In genomic region chr2:148732327-148733000, GRCm38 (mm10) we compare ENCODE assay signal across 8 mouse cellular contexts. TPM values are rescaled to one million over a fixed set of nuclear protein-coding genes. Genes with fewer than 3 reads are reported as not detected.
DNase-seq lines count a peak whose midpoint lies in the region; ATAC-seq and TF ChIP-seq lines count a peak whose summit lies in the region.

Napb (minus strand) TSS chr2:148732467.

- H3K9ac ChIP-seq in embryonic facial prominence, embryonic 15.5 days = peak within 1 kb of the TSS; percentile 72
- peak within 1 kb of the TSS; percentile 75 for H3K9ac ChIP-seq in limb, embryonic 12.5 days (replicated peaks)
- peak within 1 kb of the TSS; percentile 89 for H3K9ac ChIP-seq in midbrain, embryonic 14.5 days (replicated peaks; ENCODE audit: low read length)

- TF ChIP-seq CTCF in bone marrow, adult 2 months (IDR thresholded peaks at IDR 0.05; ENCODE audit: control insufficient read depth, insufficient read depth, low read length) = no peak

- peak within 1 kb of the TSS; percentile 87 for H3K4me2 ChIP-seq in embryonic facial prominence, embryonic 15.5 days (replicated peaks)
- H3K4me2 ChIP-seq in limb, embryonic 12.5 days = peak within 1 kb of the TSS; percentile 93
- peak within 1 kb of the TSS; percentile 92 for H3K4me2 ChIP-seq in midbrain, embryonic 14.5 days (ENCODE audit: low read length)

- H3K27ac ChIP-seq in bone marrow, adult 2 months (ENCODE audit: control insufficient read depth, insufficient read depth, low read depth, low read length, poor library complexity) = no peak within 1 kb of the TSS; the same call in 1 of the 2 replicates
- H3K27ac ChIP-seq in embryonic facial prominence, embryonic 15.5 days (replicated peaks) = peak within 1 kb of the TSS; percentile 65
- H3K27ac ChIP-seq in limb, embryonic 12.5 days = no peak within 1 kb of the TSS
- peak within 1 kb of the TSS; percentile 70 for H3K27ac ChIP-seq in midbrain, embryonic 14.5 days (replicated peaks; ENCODE audit: low read depth, low read length)

- peak; percentile 94 for DNase-seq in 3134 (ENCODE audit: extremely low read depth, insufficient read length, low spot score)
- DNase-seq in heart, adult 8-10 months (ENCODE audit: low spot score) = peak; percentile 95
- DNase-seq in kidney, adult 8-10 months = peak; percentile 95 to 96
- peak; percentile 97 for DNase-seq in midbrain, embryonic 14.5 days
- peak; percentile 59 to 66 for DNase-seq in spleen, adult 18-20 months

- H3K4me1 ChIP-seq in bone marrow, adult 2 months (ENCODE audit: control insufficient read depth, insufficient read depth, low read length) = no peaks in the 10 kb centered on the region; the same call in 1 of the 2 replicates
- H3K4me1 ChIP-seq in embryonic facial prominence, embryonic 15.5 days = peaks cover 13% of the 10 kb centered on the region; the same call in 1 of the 2 replicates
- H3K4me1 ChIP-seq in limb, embryonic 12.5 days (replicated peaks) = peaks cover 6% of the 10 kb centered on the region; the same call in 1 of the 2 replicates
- H3K4me1 ChIP-seq in midbrain, embryonic 14.5 days (ENCODE audit: control insufficient read depth, insufficient read depth, low read length) = peaks cover 9% of the 10 kb centered on the region; the same call in 1 of the 2 replicates

- peak; percentile 49; the same call in 1 of the 2 replicates for TF ChIP-seq POLR2A in bone marrow, adult 2 months (IDR thresholded peaks at IDR 0.05; ENCODE audit: borderline replicate concordance, control insufficient read depth, low read depth, low read length)

- peak within 1 kb of the TSS; percentile 78 for H3K4me3 ChIP-seq in bone marrow, adult 2 months (replicated peaks; ENCODE audit: control insufficient read depth, low read depth, low read length)
- H3K4me3 ChIP-seq in embryonic facial prominence, embryonic 15.5 days (replicated peaks) = peak within 1 kb of the TSS; percentile 77
- peak within 1 kb of the TSS; percentile 76 for H3K4me3 ChIP-seq in limb, embryonic 12.5 days (replicated peaks)
- H3K4me3 ChIP-seq in midbrain, embryonic 14.5 days (replicated peaks; ENCODE audit: low read depth, low read length) = peak within 1 kb of the TSS; percentile 81

- H3K36me3 ChIP-seq in embryonic facial prominence, embryonic 15.5 days = no peaks in the 10 kb centered on the region
- H3K36me3 ChIP-seq in limb, embryonic 12.5 days = no peaks in the 10 kb centered on the region
- no peaks in the 10 kb centered on the region for H3K36me3 ChIP-seq in midbrain, embryonic 14.5 days (ENCODE audit: control insufficient read depth, insufficient read depth, low read length)

- no peaks in the 10 kb centered on the region for H3K27me3 ChIP-seq in embryonic facial prominence, embryonic 15.5 days
- no peaks in the 10 kb centered on the region for H3K27me3 ChIP-seq in limb, embryonic 12.5 days
- no peaks in the 10 kb centered on the region for H3K27me3 ChIP-seq in midbrain, embryonic 14.5 days (ENCODE audit: control insufficient read depth, insufficient read depth, low read length)

- 4% methylated on average over 18 of the region's 18 CpGs for WGBS in bone marrow, adult 2 months
- 3% methylated on average over 18 of the region's 18 CpGs for WGBS in embryonic facial prominence, embryonic 15.5 days
- 5% methylated on average over 18 of the region's 18 CpGs for WGBS in limb, embryonic 12.5 days
- WGBS in midbrain, embryonic 14.5 days = 4% methylated on average over 18 of the region's 18 CpGs

- no peaks in the 10 kb centered on the region for H3K9me3 ChIP-seq in embryonic facial prominence, embryonic 15.5 days (replicated peaks)
- H3K9me3 ChIP-seq in limb, embryonic 12.5 days = peaks cover 12% of the 10 kb centered on the region; the same call in 1 of the 2 replicates
- no peaks in the 10 kb centered on the region for H3K9me3 ChIP-seq in midbrain, embryonic 14.5 days (ENCODE audit: control insufficient read depth, low read length)

- ATAC-seq in embryonic facial prominence, embryonic 15.5 days (ENCODE audit: insufficient number of reproducible peaks, low FRiP score, low TSS enrichment, low read depth) = peak; percentile 99
- ATAC-seq in limb, embryonic 12.5 days (ENCODE audit: insufficient number of reproducible peaks, insufficient read depth, low FRiP score, low TSS enrichment, low read depth) = peak; percentile 100
- peak; percentile 100 for ATAC-seq in midbrain, embryonic 14.5 days (ENCODE audit: low FRiP score, low TSS enrichment)

RNA-seq across cellular contexts. Expression of gene Napb, which starts in this region (rescaled TPM):
- polyA plus RNA-seq in bone marrow, adult 2 months (2011; ENCODE audit: insufficient read depth, insufficient read length, low replicate concordance, missing spikeins) = 0.61 and 0.70 TPM in 2 replicates
- 4.6 and 5.6 TPM in 2 replicates for polyA plus RNA-seq in embryonic facial prominence, embryonic 15.5 days (2015; fragmentation: Nextera tagmentation; extraction: Ambion mirVana)
- 1 to 10 TPM; 1.3 to 2.2 (median 1.4) TPM for total RNA-seq in heart, adult 8-10 months (2022)
- polyA plus RNA-seq in limb, embryonic 12.5 days (2016; fragmentation: Nextera tagmentation; extraction: Ambion mirVana) = 4.7 TPM in 2 replicates
- 59.9 and 78.1 TPM in 2 replicates for polyA plus RNA-seq in midbrain, embryonic 14.5 days (2014; fragmentation: Nextera tagmentation; extraction: Ambion mirVana)

Comparison
In these comparisons a context has a peak if more than half of its experiments do, and no peak if none do; other contexts are left out.
1. H3K27ac ChIP-seq: peak in embryonic facial prominence, embryonic 15.5 days (single experiment) and midbrain, embryonic 14.5 days (single experiment); none in bone marrow, adult 2 months (single experiment) and limb, embryonic 12.5 days (single experiment).
2. Peak in every context shown above with its lines, with median percentiles within 50 percentile points of each other: DNase-seq, H3K4me3 ChIP-seq, ATAC-seq, H3K4me2 ChIP-seq and H3K9ac ChIP-seq.